Mouse (Mus musculus): ENCODE results near the gene Trap1. TPM values are rescaled to one million over a fixed set of nuclear protein-coding genes. Genes with fewer than 3 reads are reported as not detected.
A peak's percentile ranks its signal among the peaks of the same experiment; 100 is the strongest.

The Trap1 gene
- polyA plus RNA-seq (2014; fragmentation: Nextera tagmentation; extraction: Ambion mirVana): 47.0 and 49.2 TPM in 2 replicates

GRCm38 (mm10) chr16:4077384-4078061 is at the start of gene Trap1:
Gene Trap1 (minus strand): TSS chr16:4077827.
- H3K27ac ChIP-seq (replicated peaks; ENCODE audit: low read depth, low read length): peak within 1 kb of the TSS; percentile 84
- H3K36me3 ChIP-seq (ENCODE audit: control insufficient read depth, insufficient read depth, low read length): peaks cover 10% of the 10 kb centered on the region; the same call in 1 of the 2 replicates
- ATAC-seq (ENCODE audit: low FRiP score, low TSS enrichment) (peak; percentile 96), DNase-seq (peak; percentile 93)
- H3K4me3 ChIP-seq (replicated peaks; ENCODE audit: low read depth, low read length): peak within 1 kb of the TSS; percentile 81
- H3K27me3 ChIP-seq (ENCODE audit: control insufficient read depth, insufficient read depth, low read length): no peaks in the 10 kb centered on the region
- peak within 1 kb of the TSS; percentile 69 for H3K4me2 ChIP-seq (ENCODE audit: low read length)
- H3K9ac ChIP-seq (replicated peaks; ENCODE audit: low read length): peak within 1 kb of the TSS; percentile 73
- peaks cover 7% of the 10 kb centered on the region for H3K4me1 ChIP-seq (ENCODE audit: control insufficient read depth, insufficient read depth, low read length)
- no peaks in the 10 kb centered on the region for H3K9me3 ChIP-seq (ENCODE audit: control insufficient read depth, low read length)
- under 1% methylated on average over 58 of the region's 58 CpGs for WGBS

- peaks cover 90% of the 10 kb centered on the region for H3K36me3 ChIP-seq (ENCODE audit: control insufficient read depth, insufficient read depth, low read length)
- WGBS: 98% methylated on average over 4 of the region's 4 CpGs
- H3K9me3 ChIP-seq (ENCODE audit: control insufficient read depth, low read length): no peaks in the 10 kb centered on the region
- ATAC-seq (ENCODE audit: low FRiP score, low TSS enrichment): no peak
- H3K4me2 ChIP-seq (ENCODE audit: low read length): no peak overlapping the region
- H3K4me1 ChIP-seq (ENCODE audit: control insufficient read depth, insufficient read depth, low read length): no peaks in the 10 kb centered on the region
- no peak overlapping the region for H3K4me3 ChIP-seq (replicated peaks; ENCODE audit: low read depth, low read length)
- H3K9ac ChIP-seq (replicated peaks; ENCODE audit: low read length): no peak overlapping the region
- H3K27me3 ChIP-seq (ENCODE audit: control insufficient read depth, insufficient read depth, low read length): no peaks in the 10 kb centered on the region
- no peak for DNase-seq
- H3K27ac ChIP-seq (replicated peaks; ENCODE audit: low read depth, low read length): no peak overlapping the region
Measured at GRCm38 (mm10) chr16:4117072-4117471, 39.4 kb upstream of the Trap1 start.

DNA sequence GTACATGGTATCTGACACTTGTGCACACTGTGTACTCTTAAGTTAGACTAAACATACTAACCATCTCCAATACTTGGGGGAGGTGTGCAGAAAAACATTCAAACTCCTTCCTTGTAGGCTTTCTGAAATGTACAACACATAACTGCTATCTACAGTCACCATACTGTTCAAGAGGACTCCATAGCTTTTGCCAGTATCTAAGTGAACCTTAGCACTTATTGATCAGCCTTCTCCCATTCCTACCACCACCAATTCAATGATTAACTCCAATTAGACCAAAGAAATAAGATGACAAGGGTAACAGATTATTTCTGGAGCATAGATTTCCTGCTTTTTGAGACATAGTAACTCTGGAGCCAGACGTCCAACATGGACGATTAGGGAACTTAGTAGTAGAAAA is 22.7 kb upstream of the Trap1 start:
- Histone ChIP-seq H3K27me3 (ENCODE audit: control insufficient read depth, insufficient read depth, low read length) (no peaks in the 10 kb centered on the region), H3K9me3 (ENCODE audit: control insufficient read depth, low read length) (no peaks in the 10 kb centered on the region), H3K36me3 (ENCODE audit: control insufficient read depth, insufficient read depth, low read length) (peaks cover 63% of the 10 kb centered on the region), H3K4me1 (ENCODE audit: control insufficient read depth, insufficient read depth, low read length) (no peaks in the 10 kb centered on the region), H3K4me2 (ENCODE audit: low read length) (no peak overlapping the region), H3K4me3 (replicated peaks; ENCODE audit: low read depth, low read length) (no peak overlapping the region), H3K9ac (replicated peaks; ENCODE audit: low read length) (no peak overlapping the region), H3K27ac (replicated peaks; ENCODE audit: low read depth, low read length) (no peak overlapping the region)
- 93% methylated on average over 2 of the region's 2 CpGs for WGBS
- ATAC-seq (ENCODE audit: low FRiP score, low TSS enrichment): no peak
- no peak for DNase-seq

- H3K9ac ChIP-seq (replicated peaks; ENCODE audit: low read length): no peak overlapping the region
- H3K27me3 ChIP-seq (ENCODE audit: control insufficient read depth, insufficient read depth, low read length): no peaks in the 10 kb centered on the region
- no peaks in the 10 kb centered on the region for H3K9me3 ChIP-seq (ENCODE audit: control insufficient read depth, low read length)
Measured at GRCm38 (mm10) chr16:4097521-4097920, 19.9 kb upstream of the Trap1 start.

GRCm38 (mm10) chr16:4096898-4097297 is 19.3 kb upstream of the Trap1 start:
- Histone ChIP-seq H3K9me3 (ENCODE audit: control insufficient read depth, low read length) (no peaks in the 10 kb centered on the region), H3K9ac (replicated peaks; ENCODE audit: low read length) (no peak overlapping the region), H3K27me3 (ENCODE audit: control insufficient read depth, insufficient read depth, low read length) (no peaks in the 10 kb centered on the region), H3K4me3 (replicated peaks; ENCODE audit: low read depth, low read length) (no peak overlapping the region), H3K36me3 (ENCODE audit: control insufficient read depth, insufficient read depth, low read length) (peaks cover 87% of the 10 kb centered on the region), H3K4me1 (ENCODE audit: control insufficient read depth, insufficient read depth, low read length) (no peaks in the 10 kb centered on the region), H3K4me2 (ENCODE audit: low read length) (no peak overlapping the region), H3K27ac (replicated peaks; ENCODE audit: low read depth, low read length) (no peak overlapping the region)
- DNase-seq (no peak), ATAC-seq (ENCODE audit: low FRiP score, low TSS enrichment) (no peak)

More at GRCm38 (mm10) chr16:4097521-4097920, 19.9 kb upstream of the Trap1 start:
- Histone ChIP-seq H3K4me2 (ENCODE audit: low read length) (no peak overlapping the region), H3K36me3 (ENCODE audit: control insufficient read depth, insufficient read depth, low read length) (peaks cover 83% of the 10 kb centered on the region), H3K4me3 (replicated peaks; ENCODE audit: low read depth, low read length) (no peak overlapping the region), H3K4me1 (ENCODE audit: control insufficient read depth, insufficient read depth, low read length) (no peaks in the 10 kb centered on the region), H3K27ac (replicated peaks; ENCODE audit: low read depth, low read length) (no peak overlapping the region)
- DNase-seq (no peak), ATAC-seq (ENCODE audit: low FRiP score, low TSS enrichment) (no peak)
- 93% methylated on average over 1 of the region's 1 CpGs for WGBS

DNA sequence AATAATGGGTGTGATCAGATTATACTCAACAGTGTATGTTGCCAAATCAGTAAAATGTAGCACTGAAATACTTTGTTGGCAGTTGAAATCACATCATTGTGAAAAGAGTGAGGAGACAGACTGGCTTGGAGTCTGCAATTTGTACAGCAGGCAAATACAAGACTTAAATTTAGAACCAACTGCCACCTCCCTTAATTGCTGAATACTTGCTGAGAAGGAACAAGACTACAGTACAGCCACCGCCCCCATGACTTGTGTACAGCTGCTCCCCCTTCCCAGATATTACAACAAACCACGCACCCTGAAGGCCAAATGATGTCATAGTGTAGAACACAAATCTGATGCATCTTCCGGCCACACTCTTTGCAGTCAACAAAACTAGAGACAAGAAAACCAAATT is 18.5 kb upstream of the Trap1 start:
- Histone ChIP-seq H3K4me2 (ENCODE audit: low read length) (no peak overlapping the region), H3K4me1 (ENCODE audit: control insufficient read depth, insufficient read depth, low read length) (no peaks in the 10 kb centered on the region), H3K4me3 (replicated peaks; ENCODE audit: low read depth, low read length) (no peak overlapping the region), H3K9ac (replicated peaks; ENCODE audit: low read length) (no peak overlapping the region), H3K36me3 (ENCODE audit: control insufficient read depth, insufficient read depth, low read length) (peaks cover 88% of the 10 kb centered on the region), H3K27me3 (ENCODE audit: control insufficient read depth, insufficient read depth, low read length) (no peaks in the 10 kb centered on the region), H3K27ac (replicated peaks; ENCODE audit: low read depth, low read length) (no peak overlapping the region), H3K9me3 (ENCODE audit: control insufficient read depth, low read length) (no peaks in the 10 kb centered on the region)
- ATAC-seq (ENCODE audit: low FRiP score, low TSS enrichment) (no peak), DNase-seq (no peak)
- WGBS: 97% methylated on average over 3 of the region's 3 CpGs

DNA sequence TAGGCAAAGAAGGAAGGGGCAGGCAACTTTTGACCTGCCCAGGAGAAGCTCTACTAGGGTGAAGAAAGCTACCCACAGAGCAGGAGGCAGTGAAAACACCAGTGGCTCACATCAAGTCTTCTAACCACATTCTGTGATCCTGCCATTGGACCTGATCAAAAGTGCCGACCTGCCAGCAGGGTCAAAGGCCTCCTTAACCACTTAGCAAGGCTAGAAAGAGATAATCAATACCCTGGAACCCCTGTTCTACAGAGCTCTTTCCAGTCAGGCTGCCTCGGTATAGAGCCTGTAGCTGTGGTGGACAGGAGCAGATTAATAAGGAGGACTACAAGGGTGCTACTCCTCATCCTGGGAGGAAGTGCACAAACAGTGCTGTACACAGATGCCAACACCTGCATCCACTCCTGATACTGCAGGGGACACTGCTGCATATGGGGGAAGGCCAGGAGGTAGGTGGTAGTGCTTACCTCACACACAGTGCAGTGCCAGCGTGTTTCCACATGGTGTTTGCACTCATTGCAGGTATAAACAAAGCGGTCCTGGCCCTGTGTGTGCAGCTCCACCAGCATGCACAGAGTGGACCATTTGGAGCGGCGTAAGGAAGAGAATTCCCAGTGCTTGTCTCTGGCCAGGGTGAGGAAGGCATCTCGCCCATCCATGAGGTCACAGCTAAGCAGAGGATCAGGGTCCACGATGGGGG is 9.7 kb upstream of the Trap1 start:
- H3K9ac ChIP-seq (replicated peaks; ENCODE audit: low read length): no peak overlapping the region
- H3K36me3 ChIP-seq (ENCODE audit: control insufficient read depth, insufficient read depth, low read length): peaks cover 95% of the 10 kb centered on the region
- H3K4me3 ChIP-seq (replicated peaks; ENCODE audit: low read depth, low read length): no peak overlapping the region
- H3K9me3 ChIP-seq (ENCODE audit: control insufficient read depth, low read length): no peaks in the 10 kb centered on the region
- no peak overlapping the region for H3K4me2 ChIP-seq (ENCODE audit: low read length)
- no peak for ATAC-seq (ENCODE audit: low FRiP score, low TSS enrichment)
- H3K27me3 ChIP-seq (ENCODE audit: control insufficient read depth, insufficient read depth, low read length): no peaks in the 10 kb centered on the region
- WGBS: 93% methylated on average over 8 of the region's 8 CpGs
- H3K4me1 ChIP-seq (ENCODE audit: control insufficient read depth, insufficient read depth, low read length): no peaks in the 10 kb centered on the region
- H3K27ac ChIP-seq (replicated peaks; ENCODE audit: low read depth, low read length): no peak overlapping the region
- no peak for DNase-seq

DNA sequence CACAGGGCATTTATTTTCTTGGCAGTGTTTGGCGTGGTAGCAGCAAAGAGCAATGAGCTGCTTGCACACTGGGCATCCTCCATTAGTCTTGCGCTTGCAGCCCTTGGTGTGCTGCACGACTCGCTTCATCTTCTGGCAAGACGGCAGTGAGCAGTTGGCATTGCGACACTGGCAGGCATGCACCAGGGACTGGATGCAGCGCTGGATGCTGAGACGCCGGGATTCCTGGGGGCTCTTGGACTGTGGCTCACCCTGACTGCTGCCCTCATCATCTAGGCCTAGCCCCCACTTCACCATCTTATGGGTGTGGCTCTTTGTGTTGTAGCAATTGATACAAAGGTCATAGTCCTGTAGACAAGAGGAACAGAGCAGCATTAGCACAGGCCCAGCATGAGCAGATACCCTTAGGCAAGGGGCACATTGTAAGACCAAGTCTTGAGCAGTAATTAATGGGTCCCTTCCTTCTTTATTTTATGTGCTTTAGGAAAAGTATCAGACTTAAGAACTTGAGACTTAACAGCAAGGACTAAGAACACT is 8.3 kb upstream of the Trap1 start:
- Histone ChIP-seq H3K36me3 (ENCODE audit: control insufficient read depth, insufficient read depth, low read length) (peaks cover 89% of the 10 kb centered on the region), H3K9ac (replicated peaks; ENCODE audit: low read length) (no peak overlapping the region), H3K4me1 (ENCODE audit: control insufficient read depth, insufficient read depth, low read length) (no peaks in the 10 kb centered on the region), H3K27ac (replicated peaks; ENCODE audit: low read depth, low read length) (no peak overlapping the region), H3K9me3 (ENCODE audit: control insufficient read depth, low read length) (no peaks in the 10 kb centered on the region), H3K4me2 (ENCODE audit: low read length) (no peak overlapping the region), H3K4me3 (replicated peaks; ENCODE audit: low read depth, low read length) (no peak overlapping the region), H3K27me3 (ENCODE audit: control insufficient read depth, insufficient read depth, low read length) (no peaks in the 10 kb centered on the region)
- ATAC-seq (ENCODE audit: low FRiP score, low TSS enrichment) (no peak), DNase-seq (no peak)
- WGBS: 95% methylated on average over 9 of the region's 9 CpGs

GRCm38 (mm10) chr16:4085051-4085450 is 7.4 kb upstream of the Trap1 start:
- Histone ChIP-seq H3K9me3 (ENCODE audit: control insufficient read depth, low read length) (no peaks in the 10 kb centered on the region), H3K4me2 (ENCODE audit: low read length) (no peak overlapping the region), H3K27ac (replicated peaks; ENCODE audit: low read depth, low read length) (no peak overlapping the region), H3K27me3 (ENCODE audit: control insufficient read depth, insufficient read depth, low read length) (no peaks in the 10 kb centered on the region), H3K9ac (replicated peaks; ENCODE audit: low read length) (no peak overlapping the region), H3K36me3 (ENCODE audit: control insufficient read depth, insufficient read depth, low read length) (peaks cover 80% of the 10 kb centered on the region), H3K4me1 (ENCODE audit: control insufficient read depth, insufficient read depth, low read length) (no peaks in the 10 kb centered on the region), H3K4me3 (replicated peaks; ENCODE audit: low read depth, low read length) (no peak overlapping the region)
- ATAC-seq (ENCODE audit: low FRiP score, low TSS enrichment): no peak
- WGBS: 98% methylated on average over 7 of the region's 7 CpGs
- no peak for DNase-seq
